Mouse (Mus musculus) CH12.LX (cell line): Measurements from ENCODE around the gene Pheta1. TPM values are rescaled to one million over a fixed set of nuclear protein-coding genes. Genes with fewer than 3 reads are reported as not detected.

Experiments used
- DNase-seq: peaks from one replicate; pipeline ENCODE4 v3.0.0-alpha.2; 2013; ENCODE audit errors: extremely low read depth
- H3K27ac ChIP-seq: 2 replicates; pipeline ENCODE4 v1.5.1; 2012; ENCODE audit warnings: low read depth, mild to moderate bottlenecking, control low read depth, moderate library complexity; ENCODE audit not compliant: insufficient read depth
- H3K27me3 ChIP-seq: replicated peaks from 2 replicates; pipeline ENCODE3; 2012; ENCODE audit warnings: inconsistent platforms
- H3K36me3 ChIP-seq, 2 experiments: replicated peaks in 1 of 2; 2 replicates each; pipeline versions ENCODE3 to v1.6.1; 2012; ENCODE audit warnings: inconsistent platforms in 1 of 2, low read length in 1 of 2, mild to moderate bottlenecking in 1 of 2, mixed read lengths in 1 of 2, moderate library complexity in 1 of 2; ENCODE audit not compliant: control insufficient read depth in 1 of 2, insufficient read depth in 1 of 2
- H3K4me1 ChIP-seq, 2 experiments: 2 replicates each; pipeline ENCODE4 v1.6.1; 2012; ENCODE audit warnings: inconsistent platforms in 1 of 2, moderate library complexity in 1 of 2; ENCODE audit not compliant: insufficient read depth in 2 of 2, control insufficient read depth in 1 of 2
- H3K4me2 ChIP-seq: 2 replicates; pipeline ENCODE4 v1.6.1; 2012; ENCODE audit warnings: low read depth, mild to moderate bottlenecking, control low read depth; ENCODE audit not compliant: poor library complexity, insufficient read depth, severe bottlenecking
- H3K4me3 ChIP-seq, 3 experiments: fragments of 150-350 bp in 1 of 3; sonication (generic) in 1 of 3; replicated peaks in 1 of 3; 2 replicates each; pipeline versions ENCODE3 to v1.5.1; 2011 to 2012; ENCODE audit warnings: low read depth in 2 of 3, low read length in 2 of 3, mild to moderate bottlenecking in 2 of 3, moderate library complexity in 2 of 3, control low read depth in 1 of 3, improper control_type of control experiment in 1 of 3, inconsistent platforms in 1 of 3, mixed read lengths in 1 of 3; ENCODE audit not compliant: poor library complexity in 1 of 3
- H3K79me2 ChIP-seq: replicated peaks from 2 replicates; pipeline ENCODE4 v1.6.1; 2012; ENCODE audit warnings: mild to moderate bottlenecking, moderate library complexity; ENCODE audit not compliant: control insufficient read depth, poor library complexity, insufficient read depth, severe bottlenecking; ENCODE audit errors: extremely low read depth
- H3K9ac ChIP-seq: 2 replicates; pipeline ENCODE4 v1.6.1; 2012; ENCODE audit warnings: low read depth, mild to moderate bottlenecking, control low read depth, moderate library complexity; ENCODE audit not compliant: insufficient read depth
- H3K9me3 ChIP-seq: replicated peaks from 2 replicates; pipeline ENCODE3; 2012; ENCODE audit warnings: low read length, inconsistent platforms, mixed read lengths
- BHLHE40 ChIP-seq: IDR thresholded peaks from 2 replicates; pipeline ENCODE4 v1.6.1; 2011; ENCODE audit warnings: mild to moderate bottlenecking, low read depth, low read length, improper control_type of control experiment
- CHD1 ChIP-seq: IDR thresholded peaks from 2 replicates; pipeline ENCODE4 v1.6.1; 2012; ENCODE audit warnings: low read depth, low read length, improper control_type of control experiment, inconsistent platforms
- E2F4 ChIP-seq: IDR thresholded peaks from 2 replicates; pipeline ENCODE4 v1.6.1; 2011; ENCODE audit warnings: low read depth, low read length, improper control_type of control experiment; ENCODE audit not compliant: insufficient replicate concordance
- EP300 ChIP-seq: IDR thresholded peaks from 2 replicates; pipeline ENCODE4 v1.6.1; 2011; ENCODE audit warnings: low read length, improper control_type of control experiment
- ETS1 ChIP-seq: conservative IDR thresholded peaks from 2 replicates; pipeline ENCODE4 v1.6.1; 2012; ENCODE audit warnings: low read depth, mild to moderate bottlenecking, inconsistent platforms, low read length, improper control_type of control experiment, moderate library complexity
- GABPA ChIP-seq: IDR thresholded peaks from 2 replicates; pipeline ENCODE4 v1.6.1; 2012; ENCODE audit warnings: low read depth, low read length, improper control_type of control experiment, inconsistent platforms; ENCODE audit not compliant: insufficient replicate concordance
- JUN ChIP-seq: IDR thresholded peaks from 2 replicates; pipeline ENCODE4 v1.6.1; 2011; ENCODE audit warnings: low read depth, mild to moderate bottlenecking, low read length, improper control_type of control experiment, moderate library complexity; ENCODE audit not compliant: insufficient read depth
- MAZ ChIP-seq: IDR thresholded peaks from 2 replicates; pipeline ENCODE4 v1.6.1; 2012; ENCODE audit warnings: low read depth, mild to moderate bottlenecking, inconsistent platforms, low read length, improper control_type of control experiment, moderate library complexity
- MEF2A ChIP-seq: IDR thresholded peaks from 2 replicates; pipeline ENCODE4 v1.6.1; 2014; ENCODE audit warnings: low read depth, mild to moderate bottlenecking, inconsistent platforms, low read length, improper control_type of control experiment, borderline replicate concordance
- MXI1 ChIP-seq: IDR thresholded peaks from 2 replicates; pipeline ENCODE4 v1.6.1; 2011; ENCODE audit warnings: mild to moderate bottlenecking, low read depth, low read length, improper control_type of control experiment
- POLR2A ChIP-seq: IDR thresholded peaks from 2 replicates; pipeline ENCODE4 v1.6.1; 2011; ENCODE audit warnings: low read depth, mild to moderate bottlenecking, improper control_type of control experiment, low read length
- SIN3A ChIP-seq: IDR thresholded peaks from 2 replicates; pipeline ENCODE4 v1.6.1; 2012; ENCODE audit warnings: low read length, improper control_type of control experiment, inconsistent platforms
- UBTF ChIP-seq: IDR thresholded peaks from 2 replicates; pipeline ENCODE4 v1.6.1; 2012; ENCODE audit warnings: low read depth, mild to moderate bottlenecking, inconsistent platforms, low read length, improper control_type of control experiment, moderate library complexity
- ZC3H11A ChIP-seq: IDR thresholded peaks from 2 replicates; pipeline ENCODE4 v1.6.1; 2012; ENCODE audit warnings: low read depth, mild to moderate bottlenecking, inconsistent platforms, low read length, improper control_type of control experiment
- ZKSCAN1 ChIP-seq: IDR thresholded peaks from 2 replicates; pipeline ENCODE4 v1.6.1; 2012; ENCODE audit warnings: low read depth, inconsistent platforms, low read length, improper control_type of control experiment, borderline replicate concordance
- dilution Hi-C: fragments of 300-500 bp; cut with MboI; formaldehyde crosslinking; loops from 2 replicates; pipeline ENCODE4 v1.14.3; 2020; ENCODE audit warnings: low sequenced_read_pairs; ENCODE audit not compliant: extremely low pct_unique_long_range_greater_than_20kb, extremely low pct_ligation_motif_present
- in situ Hi-C: fragments of 300-500 bp; cut with MboI; formaldehyde crosslinking; loops from 3 replicates; pipeline ENCODE4 v1.14.3; 2019; ENCODE audit warnings: low sequenced_read_pairs, low pct_ligation_motif_present, low pct_unique_long_range_greater_than_20kb, mixed read lengths
- polyA plus RNA-seq: library from polyadenylated mRNA; unstranded; fragments of >175 nt; gene quantifications from 2 replicates; pipeline ENCODE4 v1.2.1, GENCODE M21; 2012; ENCODE audit warnings: low read depth; ENCODE audit not compliant: insufficient read length
- total RNA-seq, 2 experiments: library from RNA; depleted of rRNA; stranded (reverse); fragments of 300-350 nt in 1 of 2; fragments of >200 nt in 1 of 2; gene quantifications; 2 replicates each; pipeline ENCODE4 v1.2.3; 2012 to 2014

The Pheta1 gene
- total and polyA plus RNA-seq, 3 experiments: 1.4 to 4.5 (median 2.0) TPM

DNA sequence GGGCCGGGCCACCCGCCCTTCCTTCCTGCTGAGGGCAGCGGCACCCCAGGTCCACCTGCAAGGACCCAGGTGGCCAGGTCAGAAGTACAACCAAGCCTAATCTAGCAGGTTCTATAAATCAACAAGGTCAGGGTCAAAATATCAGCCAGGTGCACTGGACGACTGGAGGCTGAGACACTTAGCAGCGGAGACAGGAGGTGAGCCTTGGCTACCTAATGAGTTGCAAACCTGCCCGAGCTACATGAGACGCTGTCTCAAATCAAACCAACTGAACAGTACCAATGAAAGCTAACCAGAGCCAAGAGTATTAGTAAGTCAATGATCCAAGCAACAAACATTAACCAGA is 9.7 kb upstream of the Pheta1 start:
- peak overlapping the region; percentile 82 for H3K4me2 ChIP-seq
- peaks cover 17% of the 10 kb centered on the region for H3K79me2 ChIP-seq
- TF ChIP-seq EP300: no peak
- TF ChIP-seq E2F4: no peak
- TF ChIP-seq POLR2A: no peak
- no peak for TF ChIP-seq BHLHE40
- H3K4me1 ChIP-seq: peaks cover 10 to 32% of the 10 kb centered on the region in 2 experiments
- peak overlapping the region; percentile 25; the same call in 1 of the 2 replicates for H3K27ac ChIP-seq
- no peak for DNase-seq
- dilution Hi-C loops: no loop called here
- in situ Hi-C loops: no loop called here
- H3K36me3 ChIP-seq: no peaks in the 10 kb centered on the region
- H3K9me3 ChIP-seq: peaks cover 8% of the 10 kb centered on the region
- H3K27me3 ChIP-seq: peaks cover 9% of the 10 kb centered on the region
- peak overlapping the region in 2 of 3 experiments; percentile 51 to 53 for H3K4me3 ChIP-seq
- H3K9ac ChIP-seq: peak overlapping the region; percentile 92; the same call in 1 of the 2 replicates

DNA sequence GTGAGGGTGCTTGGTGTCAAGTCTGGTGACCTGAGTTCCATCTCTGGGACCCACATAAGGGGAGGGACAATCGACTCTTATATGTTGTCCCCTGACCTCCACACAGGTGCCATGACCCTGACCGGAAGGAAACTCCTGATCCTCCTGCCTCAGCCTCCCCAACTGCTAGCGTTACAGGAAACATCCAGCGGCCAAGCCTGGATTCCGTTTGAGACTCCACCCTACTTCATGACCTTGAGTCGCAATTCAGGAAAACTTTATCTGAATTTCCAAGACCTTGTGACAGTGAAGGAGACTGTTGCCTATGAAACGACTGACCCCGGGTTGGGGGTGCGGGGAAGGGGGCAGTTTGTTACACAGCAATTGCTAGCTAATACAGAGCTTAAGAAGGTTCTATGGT is 7.3 kb upstream of the Pheta1 start:
- H3K9me3 ChIP-seq: peaks cover 8% of the 10 kb centered on the region
- DNase-seq: no peak
- peaks cover 25% of the 10 kb centered on the region for H3K27me3 ChIP-seq
- no peak overlapping the region for H3K27ac ChIP-seq
- no peaks in the 10 kb centered on the region for H3K36me3 ChIP-seq
- peaks cover 13 to 38% of the 10 kb centered on the region in 2 experiments for H3K4me1 ChIP-seq
- no peak for TF ChIP-seq GABPA
- TF ChIP-seq SIN3A: no peak
- no peak for TF ChIP-seq UBTF
- TF ChIP-seq POLR2A: no peak
- TF ChIP-seq JUN: no peak
- TF ChIP-seq ZKSCAN1: no peak
- no peak for TF ChIP-seq CHD1
- no peak for TF ChIP-seq MXI1
- TF ChIP-seq ETS1: no peak
- TF ChIP-seq E2F4: no peak
- TF ChIP-seq ZC3H11A: no peak
- no peak for TF ChIP-seq MAZ
- no peak for TF ChIP-seq MEF2A
- no peak overlapping the region for H3K4me3 ChIP-seq
- H3K4me2 ChIP-seq: no peak overlapping the region
- dilution Hi-C loops (no loop called here), in situ Hi-C loops (no loop called here)
- no peak overlapping the region for H3K9ac ChIP-seq
- H3K79me2 ChIP-seq: no peaks in the 10 kb centered on the region
